Mouse (Mus musculus) lung, adult 2 months (tissue): ENCODE results near the gene Fh1. TPM values are rescaled to one million over a fixed set of nuclear protein-coding genes. Genes with fewer than 3 reads are reported as not detected.

ENCODE experiments used
- DNase-seq: peaks from one replicate; pipeline ENCODE4 v3.0.0; 2022
- H3K4me1 ChIP-seq: fragments of 200-500 bp; 2 replicates; pipeline ENCODE4 v1.6.1; 2011; ENCODE audit warnings: low read length; ENCODE audit not compliant: control insufficient read depth, insufficient read depth
- H3K4me3 ChIP-seq: fragments of 200-500 bp; replicated peaks from 2 replicates; pipeline ENCODE3; 2011; ENCODE audit warnings: low read depth, mild to moderate bottlenecking, control low read depth, low read length; ENCODE audit errors: extremely low read depth
- CTCF ChIP-seq: fragments of 200-500 bp; IDR thresholded peaks from 2 replicates; pipeline ENCODE4 v1.5.1; 2011; ENCODE audit warnings: mild to moderate bottlenecking, low read length, control low read depth; ENCODE audit not compliant: insufficient read depth
- POLR2A ChIP-seq: fragments of 200-500 bp; IDR thresholded peaks from 2 replicates; pipeline ENCODE4 v1.6.1; 2011; ENCODE audit warnings: low read depth, mild to moderate bottlenecking, control low read depth, low read length, borderline replicate concordance; ENCODE audit errors: extremely low read depth
- WGBS: fragments of 180-500 bp; shearing (Covaris S2); methylation state at CpG from one replicate; pipeline ENCODE4 v1.1.7; 2018; 5-methylcytosine and 5-hydroxymethylcytosine counted together
- polyA plus RNA-seq: library from polyadenylated mRNA; depleted of rRNA; stranded (reverse); fragments of >200 nt; gene quantifications from 2 replicates; pipeline ENCODE4 v1.2.3, GENCODE M21; 2012

The Fh1 gene
- polyA plus RNA-seq, 1 experiment, result 25.1 TPM

DNA sequence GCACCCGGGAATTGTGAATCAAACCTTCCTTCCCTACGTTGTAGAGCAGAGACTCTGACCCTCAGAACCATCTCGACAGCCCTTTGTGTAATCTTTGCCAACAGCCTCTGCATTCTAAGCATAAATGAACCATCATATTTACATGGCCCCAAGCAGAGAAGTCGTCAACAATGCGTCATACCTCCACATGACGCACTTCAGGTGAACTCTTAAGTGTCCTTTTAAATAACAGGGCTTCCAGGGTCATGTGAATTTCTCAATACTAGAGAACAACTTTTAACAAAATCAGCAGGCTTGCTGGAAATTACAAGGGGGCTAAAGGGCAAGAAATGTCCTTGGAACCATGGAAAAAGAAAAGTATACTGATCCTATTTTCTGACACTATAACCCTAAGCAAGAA is 1.8 kb downstream of the Fh1 start:
- WGBS, result 71% methylated on average over 6 of the region's 6 CpGs
- DNase-seq, result no peak
- TF ChIP-seq CTCF (no peak), POLR2A (no peak)
- Histone ChIP-seq H3K4me3 (no peak overlapping the region), H3K4me1 (peaks cover 8% of the 10 kb centered on the region)

DNA sequence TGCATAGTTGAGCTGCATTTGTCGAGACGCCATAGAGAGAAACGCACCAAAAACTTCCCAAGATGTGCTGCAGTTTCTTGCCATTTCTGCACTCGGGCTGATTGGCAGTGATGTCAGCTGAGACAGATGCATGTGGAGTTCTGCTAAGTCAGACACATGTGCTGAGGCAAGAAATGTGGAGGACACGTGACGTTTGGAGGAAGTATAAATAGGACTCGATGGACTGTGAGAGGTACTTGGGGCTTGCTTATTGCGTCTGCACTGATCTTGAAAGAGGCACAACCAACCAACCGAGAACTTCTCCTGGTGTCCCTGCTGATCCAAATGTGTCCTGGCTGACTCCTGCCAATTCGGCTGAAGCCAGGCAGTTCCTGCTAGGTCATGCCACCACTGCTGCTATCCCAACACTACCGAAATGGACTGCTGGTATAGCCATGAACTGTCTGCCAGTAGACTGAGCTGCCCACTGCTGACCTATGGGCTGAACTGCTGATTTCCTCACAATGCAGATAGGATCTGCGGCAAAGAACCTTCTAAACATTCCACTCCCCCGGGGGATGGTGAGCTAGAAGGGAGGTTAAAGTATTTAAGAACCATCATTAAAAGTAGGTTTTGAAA is 5.5 kb downstream of the Fh1 start, which contains the start of gene Kmo:
Gene Kmo (plus strand): TSS at position 568 of the 618 bp plus-strand sequence.
- WGBS, result 89% methylated on average over 13 of the region's 13 CpGs
- TF ChIP-seq POLR2A, result no peak
- TF ChIP-seq CTCF, result no peak
- no peak for DNase-seq
- no peak within 1 kb of the TSS for H3K4me3 ChIP-seq
- H3K4me1 ChIP-seq, result peaks cover 8% of the 10 kb centered on the region

DNA sequence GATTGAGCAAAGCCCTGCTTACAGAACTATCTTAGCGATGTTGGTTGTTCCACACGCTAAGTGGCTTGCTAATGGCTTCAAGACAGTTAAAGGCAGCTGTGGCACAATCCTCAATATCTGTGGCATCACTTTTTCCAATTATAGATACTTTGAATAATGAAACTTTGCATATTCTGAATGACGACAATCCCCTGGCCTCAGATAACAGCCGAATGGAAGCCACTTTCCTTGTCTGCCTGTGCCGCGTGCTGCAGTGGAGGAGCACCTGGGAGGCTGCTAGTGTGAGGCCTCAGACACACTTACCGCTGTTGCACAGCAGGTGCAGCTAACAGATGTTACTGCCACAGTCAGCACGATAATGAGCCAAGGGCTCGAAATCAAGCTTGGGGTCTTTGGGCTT is 10.4 kb downstream of the Fh1 start:
- WGBS, result 95% methylated on average over 9 of the region's 9 CpGs
- DNase-seq, result no peak
- no peak overlapping the region for H3K4me3 ChIP-seq
- TF ChIP-seq CTCF, result no peak
- no peak for TF ChIP-seq POLR2A
- H3K4me1 ChIP-seq, result no peaks in the 10 kb centered on the region

DNA sequence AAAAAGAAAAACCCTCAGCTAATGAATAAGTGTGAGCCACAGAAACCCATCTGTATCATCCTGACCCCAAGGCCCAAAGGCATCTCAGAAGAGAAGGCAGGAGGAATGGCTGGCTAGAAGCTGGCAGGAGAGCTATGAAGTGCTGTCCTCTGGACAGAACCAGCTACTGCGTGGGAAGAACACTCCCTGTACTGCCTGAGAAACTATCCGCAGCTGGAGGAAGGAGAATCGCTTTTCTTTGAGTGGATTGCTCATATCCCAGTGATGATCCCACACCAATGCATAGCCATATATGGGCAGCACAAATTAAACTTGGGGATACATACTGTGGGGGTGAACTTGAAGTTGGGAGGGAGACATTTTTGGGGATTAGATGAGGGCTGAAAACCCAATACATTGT is 16.7 kb downstream of the Fh1 start:
- WGBS, result 92% methylated on average over 3 of the region's 3 CpGs
- DNase-seq, result no peak
- Histone ChIP-seq H3K4me3 (no peak overlapping the region), H3K4me1 (no peaks in the 10 kb centered on the region)
- TF ChIP-seq POLR2A (no peak), CTCF (no peak)

DNA sequence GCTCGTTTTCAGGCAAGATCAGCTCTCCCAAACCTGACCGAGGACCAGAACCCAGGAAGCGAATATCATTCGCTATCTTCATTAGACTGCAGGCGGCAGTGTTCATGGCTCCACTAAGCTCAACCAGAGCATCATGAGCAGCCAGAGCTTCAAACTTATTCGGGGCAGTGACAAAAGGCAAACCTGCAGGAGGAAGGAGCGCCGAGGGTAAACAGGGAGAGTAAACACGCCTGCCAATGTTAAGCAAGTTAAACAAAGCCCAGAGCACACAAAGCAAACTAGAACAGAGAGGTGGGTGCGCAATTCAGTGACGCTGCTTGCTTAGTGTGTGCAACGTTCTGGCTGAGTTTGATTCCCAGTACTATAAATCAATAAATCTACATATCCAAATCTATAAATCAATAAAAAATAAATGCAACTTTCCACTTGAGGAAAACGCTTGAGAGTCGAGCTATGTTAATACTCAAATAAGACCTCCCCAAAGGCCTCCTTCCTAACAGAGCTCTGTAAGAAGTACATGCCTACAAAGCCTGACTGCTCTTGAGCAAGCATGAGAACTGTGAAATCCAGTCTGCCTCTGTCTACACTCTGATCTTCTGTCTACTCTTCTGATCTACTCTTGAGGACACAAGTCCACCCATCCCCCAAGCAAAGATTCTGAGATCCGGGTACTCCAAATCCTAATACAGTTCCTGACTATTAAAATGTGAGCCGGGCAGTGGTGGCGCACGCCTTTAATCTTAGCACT is 17.4 kb downstream of the Fh1 start:
- 75% methylated on average over 18 of the region's 18 CpGs for WGBS
- TF ChIP-seq POLR2A, result no peak
- TF ChIP-seq CTCF, result no peak
- Histone ChIP-seq H3K4me3 (no peak overlapping the region), H3K4me1 (no peaks in the 10 kb centered on the region)
- DNase-seq, result peak; percentile 7

DNA sequence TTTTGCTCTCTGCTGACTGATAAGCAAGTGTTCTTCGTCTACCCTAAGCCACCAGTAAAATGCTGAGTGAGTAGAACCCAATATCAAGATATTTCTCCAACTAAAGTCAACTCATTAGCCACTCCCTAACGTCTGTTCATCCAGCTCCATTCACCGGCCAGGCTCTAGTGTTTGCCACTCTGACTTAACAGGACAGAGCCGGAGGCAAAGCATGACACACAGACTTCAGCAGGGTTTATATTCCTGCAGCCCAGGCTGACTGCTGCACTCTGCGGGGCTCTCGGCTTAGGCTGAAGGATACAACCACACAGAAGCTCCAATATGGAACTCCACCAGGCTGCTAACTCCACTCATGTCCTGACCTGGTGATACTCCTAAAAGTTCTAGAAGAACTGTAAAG is 18.1 kb downstream of the Fh1 start:
- no peak overlapping the region for H3K4me3 ChIP-seq
- TF ChIP-seq CTCF (no peak), POLR2A (no peak)
- no peak for DNase-seq
- no peaks in the 10 kb centered on the region for H3K4me1 ChIP-seq
- WGBS, result 86% methylated on average over 6 of the region's 6 CpGs

DNA sequence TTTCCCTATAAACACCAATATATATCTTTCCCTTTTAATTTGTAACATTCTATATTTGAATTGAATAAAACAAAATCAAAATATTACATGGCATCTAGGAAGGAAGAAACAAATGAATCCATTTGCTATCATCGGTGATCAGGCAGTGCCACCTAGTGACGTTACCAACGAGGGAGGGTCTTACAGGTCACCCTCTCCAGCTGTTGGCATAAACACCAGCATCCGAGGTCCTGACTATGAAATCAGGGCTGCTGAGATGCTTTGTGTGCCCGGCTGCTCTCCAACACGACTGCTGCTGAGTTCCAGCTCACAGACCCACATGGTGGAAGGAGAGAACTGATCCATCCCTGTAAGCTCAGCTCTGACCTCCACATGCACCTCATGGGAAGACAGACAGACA is 22.0 kb downstream of the Fh1 start:
- DNase-seq, result no peak
- WGBS, result 59% methylated on average over 6 of the region's 6 CpGs
- Histone ChIP-seq H3K4me1 (no peaks in the 10 kb centered on the region), H3K4me3 (no peak overlapping the region)
- TF ChIP-seq CTCF (peak; percentile 8; the same call in 1 of the 2 replicates), POLR2A (no peak)

DNA sequence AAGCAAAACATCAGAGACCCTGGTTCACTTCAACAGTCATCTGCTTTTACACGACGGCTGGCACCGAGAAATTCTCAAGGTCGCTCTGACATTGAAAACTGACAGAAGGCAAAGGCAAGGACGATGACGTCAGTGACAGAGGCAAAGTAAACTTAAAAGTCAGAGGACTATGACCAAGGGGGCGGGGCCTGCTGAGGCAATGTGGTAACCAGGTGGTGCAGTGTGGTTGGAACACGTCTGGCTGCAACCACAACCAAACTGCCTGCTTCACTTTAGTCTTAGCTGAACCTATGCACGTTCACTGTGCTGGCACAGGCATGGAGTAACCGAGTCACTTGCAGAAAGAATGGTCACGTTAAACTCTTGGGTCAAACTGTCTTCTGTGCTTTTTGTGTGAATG is 23.2 kb downstream of the Fh1 start:
- Histone ChIP-seq H3K4me1 (no peaks in the 10 kb centered on the region), H3K4me3 (no peak overlapping the region)
- TF ChIP-seq CTCF (no peak), POLR2A (no peak)
- DNase-seq, result no peak
- WGBS, result 80% methylated on average over 11 of the region's 11 CpGs

DNA sequence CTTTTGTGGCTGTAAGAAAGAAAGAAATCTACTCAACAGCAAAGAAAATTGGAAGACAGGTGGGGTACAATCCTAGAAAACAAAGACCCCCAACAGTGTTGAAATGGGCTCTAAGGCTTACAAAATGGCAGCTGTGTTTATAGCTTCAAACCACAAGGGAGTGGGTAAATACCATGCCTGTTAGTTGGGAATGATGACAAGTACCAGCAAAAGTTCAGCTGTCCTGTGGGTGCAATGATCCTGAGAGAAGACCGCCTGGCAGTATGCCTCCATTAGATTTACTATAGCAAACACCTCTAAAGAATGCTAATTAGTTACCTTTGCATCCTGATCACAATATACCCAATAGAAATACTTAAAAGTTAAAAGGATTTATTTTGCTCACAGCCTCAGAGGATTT is 32.6 kb downstream of the Fh1 start:
- no peak for DNase-seq
- Histone ChIP-seq H3K4me1 (no peaks in the 10 kb centered on the region), H3K4me3 (no peak overlapping the region)
- 97% methylated on average over 1 of the region's 1 CpGs for WGBS
- TF ChIP-seq POLR2A, result no peak
- no peak for TF ChIP-seq CTCF

DNA sequence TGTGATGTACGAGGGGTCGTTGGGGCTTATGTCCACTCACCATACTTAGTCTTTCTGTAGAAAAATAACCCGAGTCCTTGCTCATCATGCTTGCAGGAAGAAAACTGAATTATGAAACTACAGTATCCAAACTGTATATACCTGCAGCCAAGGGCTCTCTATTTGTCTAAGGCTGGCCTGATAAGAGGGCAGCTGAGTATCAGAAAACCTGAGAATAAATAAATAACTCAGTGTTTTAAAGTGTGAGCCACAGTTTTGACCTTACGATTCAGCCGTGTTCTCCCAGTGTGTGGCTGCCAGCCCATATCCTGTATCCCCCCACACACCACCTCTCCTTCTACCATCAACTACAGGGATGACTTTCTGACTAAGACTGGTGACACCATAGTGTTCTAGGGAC is 38.8 kb downstream of the Fh1 start:
- Histone ChIP-seq H3K4me1 (no peaks in the 10 kb centered on the region), H3K4me3 (no peak overlapping the region)
- DNase-seq, result no peak
- TF ChIP-seq POLR2A (no peak), CTCF (no peak)
- WGBS, result 61% methylated on average over 5 of the region's 5 CpGs

DNA sequence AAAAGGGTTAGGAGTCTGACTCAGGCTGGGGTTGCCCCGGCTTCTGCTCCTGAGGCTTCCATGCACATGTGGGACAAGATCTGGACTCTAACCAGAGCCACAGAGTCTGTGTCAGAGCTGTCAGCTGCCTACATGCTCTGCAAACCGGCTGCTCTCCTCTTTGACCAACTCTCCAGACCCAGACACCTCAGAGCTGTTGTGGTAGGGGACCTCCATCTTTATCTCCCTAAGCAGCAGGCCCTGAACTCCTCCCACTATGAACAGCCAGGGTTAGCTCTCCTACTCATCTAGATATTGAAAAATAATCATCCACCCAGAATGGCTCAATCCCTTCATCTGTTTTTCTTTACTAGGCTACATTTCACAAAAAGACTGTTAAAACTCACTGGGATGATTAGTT is 40.2 kb downstream of the Fh1 start:
- Histone ChIP-seq H3K4me3 (no peak overlapping the region), H3K4me1 (no peaks in the 10 kb centered on the region)
- no peak for DNase-seq
- TF ChIP-seq CTCF, result no peak
- no peak for TF ChIP-seq POLR2A
- WGBS, result 68% methylated on average over 2 of the region's 2 CpGs
